In genomic region chr3:130850766-130851308, GRCm38 (mm10) we compare ENCODE assay signal across 21 mouse cellular contexts.
DNase-seq lines count a peak whose midpoint lies in the region; ATAC-seq lines count a peak whose summit lies in the region.
"Had no signal": no experiment of that assay in that cellular context is flagged by ENCODE, and none has a peak within 500 bp of the region (broad histone marks: within the 10 kb centered on the region; RNA-seq: fewer than 3 reads in every experiment).

No protein-coding gene starts in this region.

- H3K9me3 ChIP-seq in embryonic facial prominence, embryonic 14.5 days (ENCODE audit: control insufficient read depth, low read length): no peaks in the 10 kb centered on the region
- H3K9me3 ChIP-seq in embryonic facial prominence, embryonic 10.5 days: no peaks in the 10 kb centered on the region
- no peaks in the 10 kb centered on the region for H3K9me3 ChIP-seq in lung, embryonic 16.5 days (ENCODE audit: control insufficient read depth, low read length)
- H3K9me3 ChIP-seq: hindbrain, embryonic 10.5 days; midbrain, embryonic 15.5 days; stomach, embryonic 15.5 days had no signal

- H3K4me2 ChIP-seq in embryonic facial prominence, embryonic 14.5 days (ENCODE audit: low read depth, low read length): no peak overlapping the region
- no peak overlapping the region for H3K4me2 ChIP-seq in lung, embryonic 16.5 days (ENCODE audit: low read depth, low read length)
- H3K4me2 ChIP-seq: midbrain, embryonic 15.5 days; stomach, embryonic 15.5 days had no signal

- H3K4me3 ChIP-seq in embryonic facial prominence, embryonic 14.5 days (ENCODE audit: low read depth, low read length): no peak overlapping the region
- no peak overlapping the region for H3K4me3 ChIP-seq in embryonic facial prominence, embryonic 10.5 days
- no peak overlapping the region for H3K4me3 ChIP-seq in lung, embryonic 16.5 days (ENCODE audit: low read length)
- H3K4me3 ChIP-seq: hindbrain, embryonic 10.5 days; left cerebral cortex, adult 2 months; midbrain, embryonic 15.5 days; stomach, embryonic 15.5 days had no signal

- H3K36me3 ChIP-seq in embryonic facial prominence, embryonic 14.5 days (ENCODE audit: control insufficient read depth, insufficient read depth, low read length): no peaks in the 10 kb centered on the region
- no peaks in the 10 kb centered on the region for H3K36me3 ChIP-seq in embryonic facial prominence, embryonic 10.5 days (replicated peaks)
- no peaks in the 10 kb centered on the region for H3K36me3 ChIP-seq in lung, embryonic 16.5 days (ENCODE audit: control insufficient read depth, insufficient read depth, low read length)
- H3K36me3 ChIP-seq: hindbrain, embryonic 10.5 days; midbrain, embryonic 15.5 days; stomach, embryonic 15.5 days had no signal

- H3K27ac ChIP-seq in embryonic facial prominence, embryonic 14.5 days (replicated peaks; ENCODE audit: low read depth, low read length): no peak overlapping the region
- H3K27ac ChIP-seq in embryonic facial prominence, embryonic 10.5 days (replicated peaks): no peak overlapping the region
- no peak overlapping the region for H3K27ac ChIP-seq in lung, embryonic 16.5 days (ENCODE audit: low read length)
- H3K27ac ChIP-seq: hindbrain, embryonic 10.5 days; left cerebral cortex, adult 2 months; liver, embryonic 14.5 days; midbrain, embryonic 15.5 days; stomach, embryonic 15.5 days had no signal

- no peaks in the 10 kb centered on the region for H3K4me1 ChIP-seq in embryonic facial prominence, embryonic 14.5 days (ENCODE audit: control insufficient read depth, insufficient read depth, low read length)
- peaks cover 6% of the 10 kb centered on the region; the same call in 1 of the 2 replicates for H3K4me1 ChIP-seq in embryonic facial prominence, embryonic 10.5 days
- H3K4me1 ChIP-seq in lung, embryonic 16.5 days (replicated peaks; ENCODE audit: control insufficient read depth, insufficient read depth, low read length): no peaks in the 10 kb centered on the region; the same call in 1 of the 2 replicates
- H3K4me1 ChIP-seq: midbrain, embryonic 15.5 days; stomach, embryonic 15.5 days had no signal

- no peak for ATAC-seq in embryonic facial prominence, embryonic 14.5 days (ENCODE audit: low read depth)
- peak; percentile 61; the same call in 1 of the 2 replicates for ATAC-seq in lung, embryonic 16.5 days (ENCODE audit: low read depth)
- ATAC-seq: forebrain, postnatal 0 days; inflammation-experienced regulatory T-cells, adult 6 months; midbrain, embryonic 15.5 days had no signal

- 41% methylated on average over 5 of the region's 5 CpGs for WGBS in embryonic facial prominence, embryonic 14.5 days
- 74% methylated on average over 5 of the region's 5 CpGs for WGBS in embryonic facial prominence, embryonic 10.5 days
- WGBS in lung, embryonic 16.5 days: 30% methylated on average over 5 of the region's 5 CpGs

- no peaks in the 10 kb centered on the region for H3K27me3 ChIP-seq in embryonic facial prominence, embryonic 14.5 days (replicated peaks; ENCODE audit: control insufficient read depth, insufficient read depth, low read length)
- no peaks in the 10 kb centered on the region for H3K27me3 ChIP-seq in embryonic facial prominence, embryonic 10.5 days (replicated peaks; ENCODE audit: low read depth, poor library complexity, severe bottlenecking)
- H3K27me3 ChIP-seq in lung, embryonic 16.5 days (ENCODE audit: control insufficient read depth, insufficient read depth, low read depth, low read length): no peaks in the 10 kb centered on the region
- H3K27me3 ChIP-seq: midbrain, embryonic 15.5 days; stomach, embryonic 15.5 days had no signal

- DNase-seq in embryonic facial prominence, embryonic 14.5 days (ENCODE audit: low spot score): peak; percentile 58
- no peak for DNase-seq in embryonic facial prominence, embryonic 10.5 days (ENCODE audit: low spot score)
- DNase-seq in lung, postnatal 14 days: no peak
- peak; percentile 27 for DNase-seq in Muller cell, postnatal 12 days (ENCODE audit: inconsistent ontology term)
- DNase-seq in adrenal gland, postnatal 25 days: peak; percentile 22
- no peak for DNase-seq in layer of hippocampus, postnatal 36 days
- DNase-seq in thymus, postnatal 14 days: no peak
- DNase-seq: cerebellum, adult 11-12 months; cerebellum, postnatal 25 days; forebrain, postnatal 0 days; gastrocnemius, postnatal 10 days; heart, adult 18-20 months; kidney, adult 8-10 months; thymus, postnatal 25 days had no signal

- H3K9ac ChIP-seq in embryonic facial prominence, embryonic 14.5 days (ENCODE audit: low read depth, low read length): no peak overlapping the region
- no peak overlapping the region for H3K9ac ChIP-seq in lung, embryonic 16.5 days (ENCODE audit: low read length)
- H3K9ac ChIP-seq: forebrain, postnatal 0 days; liver, embryonic 14.5 days; midbrain, embryonic 15.5 days; stomach, embryonic 15.5 days had no signal

Comparison
In these comparisons a context has a peak if more than half of its experiments do, and no peak if none do; other contexts are left out.
1. DNase-seq: peak in embryonic facial prominence, embryonic 14.5 days (single experiment), Muller cell, postnatal 12 days (single experiment) and adrenal gland, postnatal 25 days (single experiment); none in embryonic facial prominence, embryonic 10.5 days (single experiment), lung, postnatal 14 days (single experiment), layer of hippocampus, postnatal 36 days (0 of 2) and thymus, postnatal 14 days (single experiment).